Mouse (Mus musculus) heart, adult 18-20 months (tissue): ENCODE measurements at regions not wholly inside any gene's neighbourhood (a gene's known extent, or its start where the extent isn't known, plus 50 kb on each side); places are given as distances from the start of the nearest gene placed in this dataset.
A peak's percentile ranks its signal among the peaks of the same experiment; 100 is the strongest.
"Not testable (repeated sequence)": the region's sequence is repeated elsewhere in the genome, so short reads cannot be mapped to it uniquely, and the experiment has no call there.

ENCODE experiments used
- DNase-seq, 2 experiments: peaks; one replicate each; pipeline ENCODE4 v3.0.0; 2021 to 2022; ENCODE audit warnings: mixed read lengths in 1 of 2

DNA sequence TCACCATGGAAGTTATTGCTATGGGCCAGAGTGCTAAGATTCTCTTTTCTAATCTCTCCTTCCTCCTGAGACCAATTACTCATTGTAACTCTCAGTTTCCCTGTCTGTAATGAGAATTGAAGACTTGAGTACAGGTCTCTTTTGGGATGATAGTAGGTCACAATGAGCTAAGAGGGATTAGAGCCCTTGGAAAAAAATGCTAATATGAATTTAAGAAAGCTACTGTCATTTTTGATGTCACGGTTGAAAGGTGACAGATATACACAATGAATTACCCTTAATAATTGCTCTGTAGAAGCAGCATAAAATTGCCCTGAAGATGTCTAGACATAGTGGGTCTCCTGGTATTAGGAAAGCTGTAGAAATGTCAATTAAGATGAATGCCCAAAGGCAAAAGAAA is 178.2 kb downstream of the Kcna4 start:
- DNase-seq: no peak

DNA sequence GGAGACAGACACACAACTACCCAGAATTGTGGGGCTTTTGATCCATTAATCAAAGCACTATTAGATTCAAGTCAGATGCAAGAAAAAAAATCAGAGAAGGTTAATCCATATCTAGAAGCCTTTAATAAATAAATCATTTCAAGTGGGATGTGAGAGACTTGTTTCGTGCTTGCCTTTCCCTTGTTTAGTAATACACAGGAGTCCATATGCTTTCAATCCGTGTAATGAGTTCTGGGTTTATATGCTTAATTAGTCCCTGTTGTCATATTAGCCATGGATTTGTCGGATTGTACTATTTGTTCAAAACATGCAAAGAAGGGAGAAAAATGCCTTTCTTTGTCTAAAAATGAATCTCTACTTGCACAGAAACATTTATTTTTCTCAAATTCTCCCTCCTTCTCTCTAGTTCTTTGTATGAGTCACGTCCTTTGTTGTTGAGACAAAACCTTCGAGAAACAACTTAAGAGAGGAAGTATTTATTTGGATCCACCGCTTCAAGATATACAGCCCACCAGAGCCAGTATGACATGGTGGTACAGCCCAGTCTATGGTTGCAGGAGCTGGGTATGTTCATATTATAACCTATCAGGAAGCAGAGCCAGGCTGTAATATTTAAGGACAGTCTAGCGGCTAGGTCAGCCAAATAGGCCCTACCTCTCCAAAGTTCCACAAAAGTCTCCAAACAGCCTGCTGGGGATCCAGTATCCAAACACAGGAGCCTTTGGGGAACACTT is 213.4 kb downstream of the Kcna4 start:
- DNase-seq: no peak

DNA sequence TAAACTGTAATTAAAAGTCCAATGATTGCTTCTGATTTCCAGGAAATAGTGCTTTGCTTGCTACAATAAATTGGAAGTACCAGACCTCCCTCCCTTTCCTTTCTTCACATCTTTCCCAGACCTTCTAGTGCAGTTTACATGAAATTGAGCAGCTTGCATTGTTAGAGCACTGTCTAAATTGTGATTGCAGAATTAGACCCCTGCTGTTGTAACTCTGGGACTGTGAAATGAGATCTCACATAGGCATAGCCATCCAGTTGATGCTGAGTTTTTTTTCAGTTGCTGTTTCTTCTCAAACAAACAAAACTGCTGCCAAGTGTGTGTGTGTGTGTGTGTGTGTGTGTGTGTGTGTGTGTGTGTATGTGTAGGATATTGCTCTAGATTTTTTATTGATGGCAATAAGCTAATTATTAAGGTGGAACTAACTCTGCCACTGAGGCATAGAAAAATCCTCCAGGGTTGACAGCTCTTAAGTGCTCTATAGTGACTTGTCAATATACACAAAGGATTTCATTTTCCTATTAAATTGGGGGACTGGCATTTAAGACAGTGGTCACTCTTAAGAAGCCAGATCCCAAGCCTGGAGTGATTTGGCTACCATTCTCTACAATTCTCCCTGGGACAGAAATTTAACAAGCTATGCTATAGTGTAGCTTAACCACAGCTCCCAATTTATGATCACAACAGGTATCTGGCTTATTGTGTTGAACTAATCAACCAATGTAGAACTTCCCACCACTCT is 217.2 kb downstream of the Kcna4 start:
- no peak for DNase-seq

DNA sequence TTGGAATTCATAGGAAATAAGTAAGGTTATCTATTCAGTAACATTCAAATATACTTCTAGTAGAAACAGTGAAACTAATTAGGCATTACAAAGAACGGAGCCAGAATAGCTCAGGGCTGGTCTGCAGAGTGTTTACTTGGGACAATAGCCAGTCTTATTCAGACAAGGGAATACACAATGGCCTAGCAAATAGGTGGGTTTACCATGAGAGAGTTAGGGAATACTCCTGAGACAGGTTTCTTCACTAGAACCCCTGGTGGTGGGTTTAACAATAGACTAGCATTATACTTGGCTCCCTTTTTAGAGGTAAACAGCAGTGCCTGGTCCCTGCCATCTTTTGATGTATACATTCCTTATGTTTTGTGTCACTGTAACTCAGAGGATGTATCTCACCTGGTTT is 225.0 kb downstream of the Kcna4 start:
- not testable (repeated sequence) for DNase-seq

DNA sequence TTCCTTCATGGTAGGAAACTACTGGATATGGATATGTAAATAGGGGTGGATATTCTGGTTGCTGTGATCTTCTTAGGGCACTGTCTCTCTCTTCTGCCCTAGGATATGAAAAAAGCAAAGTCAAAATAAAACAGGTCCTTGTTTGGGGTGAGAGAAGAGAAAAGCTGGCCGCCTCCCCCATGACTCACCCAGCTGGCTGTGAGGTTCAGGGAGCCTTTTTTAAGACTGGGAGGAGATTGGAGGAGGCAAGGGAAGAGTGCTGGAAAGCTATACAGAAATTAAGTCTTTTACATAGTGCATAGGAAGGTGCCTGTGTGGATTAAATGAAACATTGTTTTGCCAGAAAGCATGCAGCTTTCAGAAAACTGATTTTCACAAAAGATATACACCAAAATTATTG is 227.7 kb downstream of the Kcna4 start:
- no peak for DNase-seq

DNA sequence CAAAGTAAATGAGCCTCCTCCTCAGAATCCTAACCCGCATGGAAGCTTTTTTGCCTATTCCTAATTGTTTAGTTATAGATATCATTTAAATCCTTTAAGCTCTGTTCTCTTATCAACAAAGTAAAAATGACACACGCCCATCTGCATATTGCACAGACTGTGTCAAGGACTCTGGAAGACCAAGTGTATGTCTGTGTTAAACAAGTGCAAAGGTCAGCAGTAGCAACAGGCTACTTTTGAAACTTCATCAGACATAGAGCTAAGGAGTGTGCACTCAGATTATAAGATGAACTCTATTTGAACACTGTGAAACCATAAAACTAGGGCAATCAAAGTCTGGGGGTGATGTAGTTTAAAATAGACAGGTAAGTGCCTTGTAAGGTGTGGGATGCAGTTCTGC is 228.3 kb downstream of the Kcna4 start:
- no peak for DNase-seq

DNA sequence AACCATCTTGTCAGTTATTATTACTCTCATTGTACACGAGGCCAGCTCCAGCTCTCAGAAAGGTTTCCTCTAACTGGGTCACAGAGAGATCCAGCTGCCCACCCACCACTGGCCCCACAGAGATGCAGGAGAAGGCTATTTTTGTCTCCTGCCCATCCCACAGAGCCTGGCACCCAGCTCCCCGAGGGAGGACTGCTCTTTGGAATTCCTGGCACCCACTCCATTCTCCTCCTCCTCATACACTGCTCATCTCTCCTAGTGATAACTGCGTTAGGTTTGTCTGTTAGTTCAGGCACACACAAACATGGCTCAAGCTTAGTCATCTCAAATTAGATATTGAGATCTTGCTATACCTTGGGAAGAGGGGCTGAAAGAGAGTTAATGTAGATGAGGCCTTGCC is 228.9 kb downstream of the Kcna4 start:
- peak; percentile 2 to 23 for DNase-seq

DNA sequence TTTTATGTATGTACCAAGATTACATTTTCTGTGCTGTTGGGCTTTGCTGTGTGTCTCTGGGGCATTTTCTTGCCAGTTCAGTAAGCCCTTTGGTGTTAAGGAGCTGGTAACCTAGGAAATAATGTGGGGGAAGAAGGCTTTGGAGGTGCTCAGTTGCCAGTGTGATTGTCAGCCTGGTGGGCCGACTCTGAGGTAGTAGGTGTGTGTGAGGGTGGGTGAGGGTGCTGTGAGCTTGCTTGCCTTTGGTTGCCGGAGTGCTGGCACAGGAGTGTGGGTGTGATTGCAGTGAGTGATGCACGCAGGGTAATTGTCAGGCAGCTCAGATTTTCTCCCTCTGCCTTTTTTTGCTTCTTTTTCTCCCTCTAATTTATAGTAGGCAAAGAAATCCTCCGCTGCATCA is 229.3 kb downstream of the Kcna4 start:
- peak in 1 of 2 experiments; percentile 1 for DNase-seq

DNA sequence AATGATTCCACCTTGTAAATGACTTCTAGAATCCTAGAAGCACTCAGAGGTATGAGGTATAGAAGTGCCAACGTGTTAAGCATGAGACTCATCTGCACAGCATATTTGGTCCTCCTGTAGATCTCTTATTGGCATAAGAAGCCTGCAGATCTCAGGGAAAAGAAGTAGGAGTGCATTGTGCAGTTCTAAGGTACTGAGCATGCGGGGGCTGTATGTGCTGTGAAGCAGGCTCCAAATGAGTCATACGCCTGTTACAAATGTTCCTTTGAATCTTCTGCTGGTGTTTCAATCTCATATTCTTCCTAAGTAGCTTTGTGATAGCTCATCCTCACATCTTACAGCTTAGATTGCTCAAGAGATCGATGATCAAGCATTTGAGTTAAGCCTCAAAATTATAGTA is 252.7 kb downstream of the Kcna4 start:
- DNase-seq: no peak

DNA sequence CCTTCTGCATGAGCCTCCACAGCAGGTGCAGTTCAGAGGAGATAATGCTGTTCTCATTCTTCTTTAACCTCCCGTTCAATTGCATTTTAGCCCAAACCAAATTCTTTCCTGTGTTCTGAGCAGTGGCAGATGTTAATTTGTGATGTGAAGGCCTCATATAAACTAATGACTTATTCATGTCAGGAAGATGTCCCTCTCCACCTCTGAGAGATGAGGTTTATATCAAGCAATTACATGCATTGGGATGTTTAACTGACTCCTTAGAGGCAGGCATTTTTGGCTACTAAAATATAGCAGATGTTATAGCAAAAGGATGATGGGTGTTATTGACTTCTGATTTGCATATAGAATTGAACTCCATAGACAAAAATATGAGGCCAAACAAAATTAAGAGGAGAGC is 262.1 kb downstream of the Kcna4 start:
- DNase-seq: no peak

DNA sequence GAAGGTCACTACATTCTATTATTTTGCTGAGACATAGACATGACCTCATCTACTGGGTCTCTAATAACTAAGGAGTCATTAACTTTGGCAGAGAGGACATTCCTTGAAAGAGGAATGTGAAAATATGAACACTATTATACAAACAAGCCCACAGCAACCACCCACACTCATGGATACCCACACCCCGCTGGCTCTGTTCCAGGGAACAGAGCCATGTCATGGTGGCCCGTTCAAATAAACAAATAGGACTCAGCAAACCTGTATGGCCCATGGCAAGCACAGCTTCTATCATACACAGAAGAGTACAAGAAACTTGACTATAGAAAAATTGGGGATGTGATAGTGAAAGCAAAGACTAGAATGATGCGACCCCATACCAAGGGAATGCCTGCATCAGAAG is 265.8 kb downstream of the Kcna4 start:
- DNase-seq: no peak

DNA sequence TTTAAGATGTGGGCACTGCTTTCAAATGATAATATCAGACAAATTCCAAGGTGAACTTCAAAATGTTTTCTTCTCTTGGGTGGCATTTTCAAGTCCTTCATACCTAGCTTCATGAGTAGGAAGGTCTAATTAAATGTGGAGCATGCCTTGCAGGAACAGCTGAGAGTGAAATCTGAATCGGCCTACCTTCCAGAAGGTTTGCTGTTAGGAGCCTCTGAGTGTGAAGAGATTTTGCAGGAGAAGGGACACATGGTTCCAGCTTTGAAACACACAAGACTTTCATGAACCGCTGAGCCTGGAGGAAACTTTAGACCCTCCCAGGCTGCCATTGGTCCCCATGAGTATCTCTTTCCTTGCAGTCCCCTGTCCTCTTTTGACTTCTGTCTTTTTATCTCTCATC is 279.2 kb downstream of the Kcna4 start:
- no peak for DNase-seq

DNA sequence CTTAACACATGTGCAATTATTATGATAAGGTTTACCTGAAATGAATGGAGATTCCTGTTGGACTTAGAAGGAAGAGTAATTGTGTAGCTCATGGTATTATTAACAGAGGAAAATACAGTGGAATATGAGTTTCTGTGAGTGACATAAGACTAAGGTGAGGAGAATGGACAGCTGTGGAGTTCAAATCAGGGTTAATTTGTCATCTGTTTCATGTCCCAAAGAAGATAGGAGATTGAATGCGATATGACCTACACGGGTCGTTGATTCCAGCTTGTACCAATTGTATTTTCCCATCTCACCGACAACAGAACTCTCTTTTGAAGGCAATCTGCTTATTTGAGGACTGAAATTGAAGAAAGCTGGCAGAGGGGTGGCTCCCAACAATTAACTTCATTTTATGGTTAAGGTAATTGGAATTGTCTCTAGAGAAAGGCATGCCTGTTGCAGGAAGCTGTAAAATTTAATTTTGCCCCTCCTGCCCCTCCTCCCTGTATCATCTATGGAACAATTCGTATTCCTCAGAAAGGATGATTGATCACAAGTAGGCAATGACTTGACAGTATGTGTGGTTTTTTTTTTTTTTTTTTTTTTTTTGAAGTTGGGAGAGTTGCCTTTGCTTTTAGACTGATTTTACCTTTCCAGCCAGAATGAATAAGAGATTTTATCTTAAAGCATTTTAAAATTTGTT is 319.6 kb downstream of the Kcna4 start:
- no peak for DNase-seq

DNA sequence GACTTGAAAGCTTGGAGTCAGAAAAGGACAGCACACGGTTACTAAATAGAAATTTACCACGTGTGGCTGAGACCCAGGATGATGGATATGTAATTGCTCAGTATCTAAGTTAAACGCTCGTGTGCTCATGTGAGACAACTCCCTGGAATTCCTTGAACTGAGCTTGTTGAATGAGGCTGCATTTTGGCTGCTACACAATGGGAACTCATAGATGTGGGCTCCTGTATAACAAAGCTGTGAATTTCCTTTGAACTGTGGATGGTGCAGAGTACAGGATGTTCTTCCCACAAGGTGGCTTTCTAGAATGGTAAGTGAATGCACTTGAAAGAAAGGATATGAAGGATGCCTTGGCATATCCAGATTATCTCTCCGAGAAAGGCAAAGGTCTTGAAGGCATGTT is 321.4 kb downstream of the Kcna4 start:
- no peak for DNase-seq

DNA sequence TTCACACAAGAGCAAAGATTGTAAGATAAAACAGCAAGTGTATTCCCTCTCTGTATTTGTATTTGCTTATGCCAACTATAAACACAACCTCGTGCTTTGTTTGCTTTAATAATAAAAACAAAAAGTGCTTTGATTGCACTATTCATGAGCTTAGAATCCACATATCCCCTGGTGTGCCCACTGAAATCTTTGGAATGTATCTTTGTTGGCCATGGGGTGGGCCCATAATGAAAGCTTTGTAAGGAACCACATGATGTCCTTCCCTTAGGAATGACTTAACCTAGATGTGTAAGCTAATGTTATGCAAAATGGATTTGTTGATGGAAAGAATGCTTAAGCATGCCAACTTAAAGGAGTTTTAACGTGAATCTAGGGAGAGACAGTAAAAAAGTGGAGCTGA is 321.8 kb downstream of the Kcna4 start:
- DNase-seq: no peak

DNA sequence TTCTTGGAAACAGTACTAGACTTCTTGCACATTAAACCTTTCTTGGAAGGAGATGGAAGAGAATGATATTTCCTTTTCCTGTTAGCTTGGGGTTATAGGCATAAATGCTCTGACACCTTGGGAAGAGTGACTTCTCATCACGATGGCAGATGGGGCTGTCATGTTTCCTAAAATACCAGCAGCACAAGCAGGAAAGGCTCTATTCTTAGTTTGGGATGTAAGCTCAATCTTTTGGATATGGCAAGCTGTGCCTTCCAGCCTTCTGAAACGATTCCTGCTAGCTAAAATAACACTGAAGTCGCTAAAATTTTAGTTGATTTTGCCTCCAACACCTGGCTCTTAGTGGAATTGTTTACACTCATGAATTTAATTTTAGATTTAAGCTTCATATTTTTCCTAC is 324.3 kb downstream of the Kcna4 start:
- peak; percentile 10 to 45 for DNase-seq

DNA sequence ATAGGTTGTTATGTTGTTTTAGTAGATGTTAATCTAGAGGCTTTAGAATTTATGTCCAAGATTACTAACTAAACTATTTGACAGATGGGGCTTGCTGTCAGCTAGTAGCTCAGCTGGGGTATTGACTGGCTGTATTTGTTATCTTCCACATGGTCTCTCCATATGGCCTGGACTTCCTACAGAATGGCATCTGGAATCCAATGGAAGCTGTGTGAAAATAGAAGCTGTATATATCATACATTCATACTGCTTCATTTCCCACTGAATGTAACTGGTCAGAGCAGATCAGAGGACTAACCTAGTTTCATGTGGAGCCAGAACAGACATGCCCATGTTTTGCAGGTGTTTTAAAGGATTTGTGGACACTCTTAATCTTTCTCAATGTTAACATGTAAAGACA is 337.0 kb downstream of the Kcna4 start:
- no peak for DNase-seq

DNA sequence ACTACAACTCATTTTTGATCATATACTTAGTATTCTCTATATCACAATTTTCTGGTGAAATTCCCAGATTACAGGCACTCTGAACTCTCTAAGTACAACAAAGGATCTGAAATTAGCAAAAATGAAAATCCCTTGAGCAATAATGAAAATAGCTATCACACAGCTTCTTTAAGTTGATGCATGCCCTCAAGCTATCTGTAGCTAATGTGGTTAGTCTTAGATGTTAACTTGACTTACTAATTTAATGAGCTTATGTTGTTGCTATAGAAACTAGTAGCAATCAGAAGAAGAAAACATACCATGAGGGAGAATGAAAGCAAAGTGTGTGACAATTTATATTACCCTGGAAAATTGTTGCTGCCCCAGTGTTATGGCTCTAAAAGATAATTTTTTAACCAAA is 368.7 kb downstream of the Kcna4 start:
- DNase-seq: no peak
